Mouse (Mus musculus): ENCODE results near the gene Cyp4f16.
"Not testable (repeated sequence)": the region's sequence is repeated elsewhere in the genome, so short reads cannot be mapped to it uniquely, and the experiment has no call there.

Gene Cyp4f16

GRCm38 (mm10) chr17:32550900-32551770, 14.8 kb downstream of the Cyp4f16 start:
- peak; percentile 87 for DNase-seq

DNA sequence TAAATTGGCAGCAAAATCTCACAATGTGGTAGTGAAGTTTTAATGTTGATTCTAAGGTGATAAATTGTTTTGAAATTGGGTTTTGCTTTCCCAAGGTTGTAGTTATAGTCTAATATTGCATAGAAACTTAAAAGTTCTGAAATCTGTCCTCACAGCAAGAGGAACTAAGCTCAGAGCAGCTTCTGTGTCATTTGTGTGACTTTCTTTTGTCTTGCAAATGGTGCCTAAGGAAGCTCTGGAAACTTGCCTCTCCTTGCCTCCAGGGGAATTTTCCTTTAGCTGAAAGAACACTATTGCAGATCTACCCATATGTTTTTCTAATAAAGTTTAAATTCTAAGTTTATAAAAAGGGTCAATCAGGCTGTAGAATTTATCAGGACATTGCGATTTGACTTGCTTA, 16.7 kb downstream of the Cyp4f16 start:
- DNase-seq, result not testable (repeated sequence)

- not testable (repeated sequence) for DNase-seq
Observed at GRCm38 (mm10) chr17:32554368-32554767, 18.0 kb downstream of the Cyp4f16 start.

DNA sequence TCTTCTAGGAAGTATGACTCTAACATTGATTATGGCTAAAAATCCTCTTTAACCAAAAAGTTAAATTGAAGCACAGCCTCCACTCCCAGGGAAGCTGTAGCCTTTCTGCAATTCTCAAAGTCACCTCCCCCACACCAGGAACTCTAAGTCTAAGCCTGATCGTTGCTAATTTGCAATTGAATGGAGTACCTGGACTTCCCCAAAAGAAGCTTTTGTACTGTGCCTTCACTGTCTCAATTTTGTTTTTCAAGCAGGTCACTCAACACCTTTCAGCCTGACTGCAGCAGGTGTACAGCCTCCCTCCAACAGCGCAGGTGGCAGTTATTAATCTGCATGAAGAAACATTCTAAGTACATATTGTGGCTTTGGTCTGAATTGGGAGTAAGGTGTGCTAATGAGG, 26.9 kb downstream of the Cyp4f16 start:
- DNase-seq, result not testable (repeated sequence)

GRCm38 (mm10) chr17:32573286-32573685, 36.9 kb downstream of the Cyp4f16 start:
- peak; percentile 49 for DNase-seq

- DNase-seq, result no peak
Observed at GRCm38 (mm10) chr17:32577496-32578186, 41.3 kb downstream of the Cyp4f16 start.

DNA sequence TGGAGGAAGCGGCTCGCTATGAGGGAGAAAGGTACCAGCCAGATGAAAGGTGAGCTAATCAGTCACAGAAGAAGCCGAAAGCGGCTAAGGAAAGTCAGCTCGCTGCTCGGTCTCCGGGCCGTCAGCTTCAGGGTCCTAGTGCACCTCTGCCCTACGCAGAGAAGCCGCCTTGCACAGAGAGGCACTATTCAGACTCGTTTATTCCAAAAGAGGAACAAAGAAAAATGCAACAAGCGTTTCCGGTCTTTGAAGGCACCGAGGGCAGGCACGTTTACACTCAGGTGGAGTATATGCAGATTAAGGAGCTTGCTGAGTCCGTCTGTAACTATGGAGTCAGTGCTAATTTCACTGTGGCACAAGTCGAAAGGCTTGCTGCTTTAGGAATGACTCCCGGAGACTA, 60.1 kb downstream of the Cyp4f16 start:
- no peak for DNase-seq

Data from thymus, postnatal 25 days (tissue).